Mouse (Mus musculus): ENCODE measurements around the gene Myh15.

- TF ChIP-seq MAX (IDR thresholded peaks at IDR 0.05) (no peak), CTCF (IDR thresholded peaks at IDR 0.05; ENCODE audit: control insufficient read depth, insufficient read depth, insufficient read length) (no peak), CEBPB (IDR thresholded peaks at IDR 0.05; ENCODE audit: low read depth) (no peak), MYOG (IDR thresholded peaks at IDR 0.05; ENCODE audit: control insufficient read depth, extremely low read depth, insufficient read length) (no peak), FOSL1 (IDR thresholded peaks at IDR 0.05; ENCODE audit: insufficient read depth, low read length, poor library complexity, severe bottlenecking) (no peak), USF1 (IDR thresholded peaks at IDR 0.05; ENCODE audit: low read depth) (no peak), MYOD1 (IDR thresholded peaks at IDR 0.05; ENCODE audit: control insufficient read depth, insufficient read length, low read depth) (no peak)
Observed at GRCm38 (mm10) chr16:49196290-49196689, 139.0 kb downstream of the Myh15 start.
